Mouse (Mus musculus) cortical plate, adult 2 months (tissue): ENCODE measurements around the gene Bdkrb1. TPM values are rescaled to one million over a fixed set of nuclear protein-coding genes. Genes with fewer than 3 reads are reported as not detected.
A peak's percentile ranks its signal among the peaks of the same experiment; 100 is the strongest.

Experiments
- H3K27ac ChIP-seq: fragments of 200-500 bp; 2 replicates; pipeline ENCODE4 v1.5.1; 2012; ENCODE audit warnings: low read length, control low read depth, inconsistent platforms; ENCODE audit not compliant: insufficient read depth
- H3K4me1 ChIP-seq: fragments of 200-500 bp; 2 replicates; pipeline ENCODE4 v1.6.1; 2011; ENCODE audit warnings: low read length; ENCODE audit not compliant: control insufficient read depth, insufficient read depth
- H3K4me3 ChIP-seq: fragments of 200-500 bp; 2 replicates; pipeline ENCODE4 v1.5.1; 2011; ENCODE audit warnings: mild to moderate bottlenecking, low read length, control low read depth; ENCODE audit not compliant: insufficient read depth
- CTCF ChIP-seq: fragments of 200-500 bp; IDR thresholded peaks from 2 replicates; pipeline ENCODE4 v1.5.1; 2011; ENCODE audit warnings: mild to moderate bottlenecking, control low read depth, low read length; ENCODE audit not compliant: insufficient read depth; ENCODE audit errors: extremely low read depth
- POLR2A ChIP-seq: fragments of 200-500 bp; IDR thresholded peaks from 2 replicates; pipeline ENCODE4 v1.6.1; 2011; ENCODE audit warnings: mild to moderate bottlenecking, low read length, control low read depth; ENCODE audit not compliant: insufficient read depth; ENCODE audit errors: extremely low read depth
- polyA plus RNA-seq: library from polyadenylated mRNA; depleted of rRNA; stranded (reverse); fragments of >200 nt; gene quantifications from 2 replicates; pipeline ENCODE4 v1.2.3, GENCODE M21; 2012

Gene Bdkrb1
- polyA plus RNA-seq, 1 experiment, result 0.06 TPM

- peaks cover 7% of the 10 kb centered on the region for H3K4me1 ChIP-seq
- no peak overlapping the region for H3K27ac ChIP-seq
- H3K4me3 ChIP-seq, result no peak overlapping the region
- TF ChIP-seq CTCF (no peak), POLR2A (no peak)
Measured at GRCm38 (mm10) chr12:105565221-105565620, 37.7 kb upstream of the Bdkrb1 start.

- Histone ChIP-seq H3K4me3 (no peak overlapping the region), H3K4me1 (no peaks in the 10 kb centered on the region), H3K27ac (no peak overlapping the region)
- TF ChIP-seq CTCF, result no peak
Measured at GRCm38 (mm10) chr12:105571867-105572266, 31.0 kb upstream of the Bdkrb1 start.

- H3K27ac ChIP-seq, result no peak overlapping the region
- no peaks in the 10 kb centered on the region for H3K4me1 ChIP-seq
- no peak for TF ChIP-seq CTCF
- no peak for TF ChIP-seq POLR2A
- no peak overlapping the region for H3K4me3 ChIP-seq
Measured at GRCm38 (mm10) chr12:105572622-105573021, 30.3 kb upstream of the Bdkrb1 start.

GRCm38 (mm10) chr12:105574356-105574755 is 28.5 kb upstream of the Bdkrb1 start:
- no peak for TF ChIP-seq POLR2A
- TF ChIP-seq CTCF, result no peak

GRCm38 (mm10) chr12:105580490-105580889 is 22.4 kb upstream of the Bdkrb1 start:
- Histone ChIP-seq H3K4me1 (no peaks in the 10 kb centered on the region), H3K27ac (no peak overlapping the region), H3K4me3 (no peak overlapping the region)
- TF ChIP-seq POLR2A (no peak), CTCF (no peak)

More at GRCm38 (mm10) chr12:105574356-105574755, 28.5 kb upstream of the Bdkrb1 start:
- no peaks in the 10 kb centered on the region for H3K4me1 ChIP-seq
- H3K4me3 ChIP-seq, result no peak overlapping the region
- no peak overlapping the region for H3K27ac ChIP-seq

- Histone ChIP-seq H3K4me3 (no peak overlapping the region), H3K4me1 (no peaks in the 10 kb centered on the region), H3K27ac (no peak overlapping the region)
- TF ChIP-seq POLR2A (no peak), CTCF (no peak)
Measured at GRCm38 (mm10) chr12:105582486-105582885, 20.4 kb upstream of the Bdkrb1 start.

- Histone ChIP-seq H3K4me3 (no peak overlapping the region), H3K4me1 (no peaks in the 10 kb centered on the region), H3K27ac (no peak overlapping the region)
- no peak for TF ChIP-seq POLR2A
- no peak for TF ChIP-seq CTCF
Measured at GRCm38 (mm10) chr12:105583484-105583883, 19.4 kb upstream of the Bdkrb1 start.

- H3K4me3 ChIP-seq, result no peak overlapping the region
- no peaks in the 10 kb centered on the region for H3K4me1 ChIP-seq
- peak; percentile 82 for TF ChIP-seq CTCF
- no peak for TF ChIP-seq POLR2A
- no peak overlapping the region for H3K27ac ChIP-seq
Measured at GRCm38 (mm10) chr12:105584851-105585250, 18.0 kb upstream of the Bdkrb1 start.

- H3K4me3 ChIP-seq, result no peak overlapping the region
- H3K4me1 ChIP-seq, result no peaks in the 10 kb centered on the region
- H3K27ac ChIP-seq, result no peak overlapping the region
- TF ChIP-seq POLR2A (no peak), CTCF (no peak)
Measured at GRCm38 (mm10) chr12:105587526-105587925, 15.4 kb upstream of the Bdkrb1 start.

GRCm38 (mm10) chr12:105590786-105591185 is 12.1 kb upstream of the Bdkrb1 start:
- Histone ChIP-seq H3K27ac (no peak overlapping the region), H3K4me1 (no peaks in the 10 kb centered on the region), H3K4me3 (no peak overlapping the region)
- TF ChIP-seq CTCF (no peak), POLR2A (no peak)
